8 mouse cellular contexts compared by ENCODE assay signal in the genomic region with DNA sequence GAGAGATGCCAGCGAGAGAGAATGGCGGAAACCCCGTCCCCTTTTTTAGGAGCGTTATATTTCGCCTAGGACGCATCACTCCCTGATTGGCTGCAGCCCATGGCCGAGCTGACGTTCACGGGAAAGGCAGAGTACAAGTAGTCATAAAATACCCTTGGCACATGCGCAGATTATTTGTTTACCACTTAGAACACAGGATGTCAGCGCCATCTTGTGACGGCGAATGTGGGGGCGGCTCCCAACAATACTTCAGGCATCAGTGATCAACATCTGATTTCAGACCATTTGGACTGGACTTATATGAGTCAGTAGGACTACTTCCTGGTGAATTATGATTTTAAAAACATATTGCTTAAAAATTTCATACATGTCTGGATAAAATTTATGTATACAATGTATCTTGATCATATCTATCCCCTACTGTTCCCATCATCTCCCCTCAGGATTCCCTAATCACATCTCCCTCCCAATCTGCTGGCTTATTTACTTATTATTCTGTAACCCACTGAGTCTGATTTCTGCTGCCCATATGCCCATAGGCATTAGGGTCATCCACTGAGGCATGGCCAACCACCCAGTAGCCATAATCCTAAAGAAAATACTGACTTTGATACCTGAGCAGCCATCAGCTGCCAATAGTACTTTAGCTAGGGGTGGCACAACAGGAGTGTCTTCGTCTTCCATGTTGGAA.
DNase-seq lines count a peak whose midpoint lies in the region; ATAC-seq and TF ChIP-seq lines count a peak whose summit lies in the region.
"Not testable (repeated sequence)": the region's sequence is repeated elsewhere in the genome, so short reads cannot be mapped to it uniquely, and the experiment has no call there.

No protein-coding gene starts in this region.

- not testable (repeated sequence) for H3K9me3 ChIP-seq in forebrain, embryonic 14.5 days (replicated peaks; ENCODE audit: control insufficient read depth, low read length); hindbrain, embryonic 11.5 days (ENCODE audit: control insufficient read depth, low read length); liver, embryonic 12.5 days (replicated peaks); midbrain, embryonic 11.5 days (ENCODE audit: control insufficient read depth, low read length); neural tube, embryonic 15.5 days (replicated peaks)

- not testable (repeated sequence) for TF ChIP-seq POLR2A in cortical plate, adult 2 months (IDR thresholded peaks at IDR 0.05; ENCODE audit: extremely low read depth, insufficient read depth, low read length); kidney, adult 2 months (IDR thresholded peaks at IDR 0.05; ENCODE audit: low read depth, low read length)

- not testable (repeated sequence) for H3K36me3 ChIP-seq in forebrain, embryonic 14.5 days (ENCODE audit: control insufficient read depth, insufficient read depth, low read length); hindbrain, embryonic 11.5 days (ENCODE audit: control insufficient read depth, insufficient read depth, low read length); kidney, adult 2 months (ENCODE audit: control insufficient read depth, insufficient read depth, low read length); liver, embryonic 12.5 days; midbrain, embryonic 11.5 days (ENCODE audit: control insufficient read depth, insufficient read depth, low read length); neural tube, embryonic 15.5 days

- H3K27me3 ChIP-seq in forebrain, embryonic 14.5 days (replicated peaks; ENCODE audit: control insufficient read depth, insufficient read depth, low read length); hindbrain, embryonic 11.5 days (ENCODE audit: control insufficient read depth, insufficient read depth, low read length); kidney, adult 2 months (replicated peaks; ENCODE audit: control insufficient read depth, insufficient read depth, low read length); liver, embryonic 12.5 days (replicated peaks); midbrain, embryonic 11.5 days (ENCODE audit: control insufficient read depth, insufficient read depth, low read length); neural tube, embryonic 15.5 days (replicated peaks): not testable (repeated sequence)

- not testable (repeated sequence) for TF ChIP-seq CTCF in cortical plate, adult 2 months (IDR thresholded peaks at IDR 0.05; ENCODE audit: extremely low read depth, insufficient read depth, low read length); kidney, adult 2 months (conservative IDR thresholded peaks at IDR 0.05; ENCODE audit: insufficient read depth, insufficient read length, low read depth, low read length)

- H3K4me1 ChIP-seq in cortical plate, adult 2 months (ENCODE audit: control insufficient read depth, insufficient read depth, low read length); forebrain, embryonic 14.5 days (ENCODE audit: control insufficient read depth, insufficient read depth, low read length); hindbrain, embryonic 11.5 days (replicated peaks; ENCODE audit: control insufficient read depth, insufficient read depth, low read length); kidney, adult 2 months (ENCODE audit: control insufficient read depth, insufficient read depth, low read length); liver, embryonic 12.5 days; midbrain, embryonic 11.5 days (ENCODE audit: control insufficient read depth, insufficient read depth, low read length): not testable (repeated sequence)
- peaks cover 21% of the 10 kb centered on the region for H3K4me1 ChIP-seq in neural tube, embryonic 15.5 days

- peak; percentile 82 for ATAC-seq in forebrain, embryonic 14.5 days
- ATAC-seq in hindbrain, embryonic 11.5 days (ENCODE audit: low FRiP score): peak; percentile 82
- ATAC-seq in liver, embryonic 12.5 days: peak; percentile 37; the same call in 1 of the 2 replicates
- peak; percentile 80 for ATAC-seq in midbrain, embryonic 11.5 days (ENCODE audit: low FRiP score)
- ATAC-seq in neural tube, embryonic 15.5 days (ENCODE audit: low FRiP score): peak; percentile 65; the same call in 1 of the 2 replicates

- peak; percentile 17 to 34 for DNase-seq in B cell, adult 2 months
- peak; percentile 66 for DNase-seq in forebrain, embryonic 14.5 days (ENCODE audit: low spot score)
- DNase-seq in hindbrain, embryonic 11.5 days (ENCODE audit: low spot score): peak; percentile 47
- DNase-seq in kidney, adult 2 months: peak; percentile 16
- DNase-seq in midbrain, embryonic 11.5 days (ENCODE audit: low spot score, missing footprints): not testable (repeated sequence)

- H3K4me3 ChIP-seq in cortical plate, adult 2 months (ENCODE audit: insufficient read depth, low read length): peak overlapping the region; percentile 56; the same call in 1 of the 2 replicates
- not testable (repeated sequence) for H3K4me3 ChIP-seq in forebrain, embryonic 14.5 days (ENCODE audit: low read depth, low read length); hindbrain, embryonic 11.5 days (ENCODE audit: low read depth, low read length); kidney, adult 2 months (ENCODE audit: insufficient read depth, low read depth, low read length); liver, embryonic 12.5 days; midbrain, embryonic 11.5 days (ENCODE audit: low read depth, low read length); neural tube, embryonic 15.5 days (replicated peaks)

- H3K27ac ChIP-seq in cortical plate, adult 2 months (ENCODE audit: insufficient read depth, low read length); forebrain, embryonic 14.5 days (ENCODE audit: low read depth, low read length); hindbrain, embryonic 11.5 days (ENCODE audit: low read depth, low read length); kidney, adult 2 months (ENCODE audit: insufficient read depth, low read depth, low read length); liver, embryonic 12.5 days; midbrain, embryonic 11.5 days (ENCODE audit: low read depth, low read length); neural tube, embryonic 15.5 days (replicated peaks): not testable (repeated sequence)

- not testable (repeated sequence) for H3K9ac ChIP-seq in forebrain, embryonic 14.5 days (ENCODE audit: low read length); hindbrain, embryonic 11.5 days (ENCODE audit: low read depth, low read length); liver, embryonic 12.5 days; midbrain, embryonic 11.5 days (ENCODE audit: low read length); neural tube, embryonic 15.5 days (replicated peaks)

- 22% methylated on average over 5 of the region's 15 CpGs for WGBS in forebrain, embryonic 14.5 days
- WGBS in hindbrain, embryonic 11.5 days: 25% methylated on average over 5 of the region's 15 CpGs
- WGBS in kidney, adult 2 months: 16% methylated on average over 6 of the region's 15 CpGs
- WGBS in liver, embryonic 12.5 days (ENCODE audit: insufficient replicate concordance): 16% methylated on average over 6 of the region's 15 CpGs
- 18% methylated on average over 5 of the region's 15 CpGs for WGBS in midbrain, embryonic 11.5 days
- WGBS in neural tube, embryonic 15.5 days: 25% methylated on average over 6 of the region's 15 CpGs

- not testable (repeated sequence) for H3K4me2 ChIP-seq in forebrain, embryonic 14.5 days (ENCODE audit: low read length); hindbrain, embryonic 11.5 days (replicated peaks; ENCODE audit: low read depth, low read length); liver, embryonic 12.5 days; midbrain, embryonic 11.5 days; neural tube, embryonic 15.5 days
